Mouse (Mus musculus) embryonic facial prominence, embryonic 11.5 days (tissue): ENCODE results near the gene Fam83e. TPM values are rescaled to one million over a fixed set of nuclear protein-coding genes. Genes with fewer than 3 reads are reported as not detected.

Experiments used
- ATAC-seq: fragments of 200-750 bp; cut with Nextera tagmentation; replicated peaks from 2 replicates; pipeline ENCODE4 v1.8.0; 2017; ENCODE audit warnings: low read depth; ENCODE audit not compliant: insufficient number of reproducible peaks, low FRiP score, low TSS enrichment
- DNase-seq: peaks from one replicate; pipeline ENCODE4 v3.0.0-alpha.2; 2015; ENCODE audit warnings: low spot score
- H3K27ac ChIP-seq: fragments of 300-500 bp; sonication (generic); replicated peaks from 2 replicates; pipeline ENCODE4 v1.5.1; 2014; ENCODE audit warnings: mild to moderate bottlenecking, low read depth, low read length, control low read depth
- H3K27me3 ChIP-seq: fragments of 300-500 bp; sonication (generic); 2 replicates; pipeline ENCODE4 v1.6.1; 2014; ENCODE audit warnings: mild to moderate bottlenecking, low read length, moderate library complexity, mixed read lengths; ENCODE audit not compliant: control insufficient read depth, insufficient read depth
- H3K36me3 ChIP-seq: fragments of 300-500 bp; sonication (generic); replicated peaks from 2 replicates; pipeline ENCODE4 v1.6.1; 2014; ENCODE audit warnings: low read depth, mild to moderate bottlenecking, low read length, moderate library complexity, mixed read lengths; ENCODE audit not compliant: control insufficient read depth, insufficient read depth
- H3K4me1 ChIP-seq: fragments of 300-500 bp; sonication (generic); 2 replicates; pipeline ENCODE4 v1.6.1; 2014; ENCODE audit warnings: low read length, mixed read lengths; ENCODE audit not compliant: control insufficient read depth, insufficient read depth
- H3K4me2 ChIP-seq: fragments of 300-500 bp; sonication (generic); 2 replicates; pipeline ENCODE4 v1.6.1; 2014; ENCODE audit warnings: low read depth, mild to moderate bottlenecking, control low read depth, low read length, moderate library complexity
- H3K4me3 ChIP-seq: fragments of 300-500 bp; sonication (generic); 2 replicates; pipeline ENCODE4 v1.5.1; 2014; ENCODE audit warnings: low read depth, low read length, control low read depth
- H3K9ac ChIP-seq: fragments of 300-500 bp; sonication (generic); replicated peaks from 2 replicates; pipeline ENCODE4 v1.6.1; 2014; ENCODE audit warnings: mild to moderate bottlenecking, control low read depth, low read length
- H3K9me3 ChIP-seq: fragments of 300-500 bp; sonication (generic); replicated peaks from 2 replicates; pipeline ENCODE4 v1.6.1; 2016; ENCODE audit warnings: mild to moderate bottlenecking, low read length, inconsistent platforms, mixed read lengths; ENCODE audit not compliant: control insufficient read depth
- WGBS: fragments of 180-500 bp; shearing (Covaris S2); extraction: QIAGEN DNeasy Blood & Tissue Kit; methylation state at CpG from one replicate; pipeline ENCODE4 v1.1.7; 2014; 5-methylcytosine and 5-hydroxymethylcytosine counted together
- polyA plus RNA-seq: library from polyadenylated mRNA; unstranded; fragments of >200 nt; fragmentation: Nextera tagmentation; extraction: Ambion mirVana; gene quantifications from 2 replicates; pipeline ENCODE4 v1.2.1, GENCODE M21; 2014

Fam83e gene
- polyA plus RNA-seq, 1 experiment from 2014 or later, result 0.21 TPM

DNA sequence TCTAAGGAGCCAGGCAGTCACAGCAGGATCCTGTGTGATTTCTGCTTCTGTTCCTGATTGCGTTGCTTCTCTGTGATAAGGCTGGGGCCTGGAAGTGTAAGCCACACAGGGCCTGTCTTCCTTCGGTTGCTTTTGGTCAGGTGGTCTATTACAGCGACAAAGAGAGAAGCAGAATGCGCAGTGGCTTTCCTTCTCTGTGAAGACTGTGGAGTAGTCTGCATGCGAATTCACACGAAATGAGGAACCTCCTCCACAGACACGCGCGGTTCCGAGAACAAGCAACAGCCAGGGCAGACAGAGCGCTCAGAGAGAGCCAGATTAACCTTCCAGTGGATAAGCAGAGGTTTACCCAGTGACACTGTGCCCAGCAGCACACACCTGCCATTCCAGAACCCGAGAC lies 20.3 kb downstream of the Fam83e start:
- no peak for ATAC-seq
- no peaks in the 10 kb centered on the region for H3K36me3 ChIP-seq
- no peak overlapping the region for H3K4me2 ChIP-seq
- H3K9ac ChIP-seq, result no peak overlapping the region
- DNase-seq, result no peak
- H3K27me3 ChIP-seq, result no peaks in the 10 kb centered on the region
- no peaks in the 10 kb centered on the region; the same call in 1 of the 2 replicates for H3K4me1 ChIP-seq
- no peak overlapping the region for H3K4me3 ChIP-seq
- no peak overlapping the region for H3K27ac ChIP-seq
- no peaks in the 10 kb centered on the region for H3K9me3 ChIP-seq
- WGBS, result 81% methylated on average over 12 of the region's 12 CpGs

DNA sequence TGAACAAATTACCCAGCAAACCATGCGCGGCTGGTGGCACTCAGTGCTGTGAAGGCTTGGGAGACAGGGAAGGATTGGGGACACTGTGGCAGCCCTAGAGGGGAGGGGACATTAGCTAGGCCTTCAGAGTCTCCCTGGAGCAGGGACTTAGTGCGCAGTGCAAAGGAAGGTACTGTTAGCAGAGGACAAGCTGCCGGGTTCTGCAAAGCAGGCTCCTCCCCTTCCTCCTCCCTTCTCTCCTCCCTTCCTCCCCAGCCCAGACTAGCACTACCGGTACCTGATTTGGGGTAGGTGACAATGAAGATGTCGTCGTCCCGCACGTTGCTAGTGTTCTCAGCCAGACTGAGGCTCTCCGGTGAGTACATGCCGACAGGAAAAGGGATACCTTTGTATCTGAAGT lies 20.8 kb downstream of the Fam83e start:
- DNase-seq, result no peak
- WGBS, result 35% methylated on average over 11 of the region's 11 CpGs

DNA sequence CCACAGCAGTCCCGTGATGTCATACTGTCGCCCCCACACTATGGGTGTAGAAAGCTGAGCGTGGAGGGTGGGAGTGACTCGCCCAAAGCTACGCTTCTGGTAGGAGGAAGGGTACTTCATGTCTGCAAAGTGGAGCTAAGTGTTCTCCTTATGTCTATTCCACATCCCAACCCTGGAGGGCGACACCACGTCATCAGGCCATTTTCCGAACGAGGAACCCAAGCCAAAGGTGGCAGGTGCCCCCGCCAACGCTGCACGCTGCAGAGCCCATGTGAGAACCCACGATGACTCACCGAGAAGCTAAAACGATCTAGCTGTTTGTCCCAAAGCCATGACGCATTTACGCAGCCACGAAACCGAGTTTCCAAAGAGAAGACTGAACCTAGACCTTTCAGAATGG lies 21.3 kb downstream of the Fam83e start:
- H3K36me3 ChIP-seq, result no peaks in the 10 kb centered on the region

More for the DNA sequence above, 20.8 kb downstream of the Fam83e start:
- H3K4me2 ChIP-seq, result peak overlapping the region; percentile 33; the same call in 1 of the 2 replicates
- H3K9ac ChIP-seq, result peak overlapping the region; percentile 5; the same call in 1 of the 2 replicates
- H3K36me3 ChIP-seq, result no peaks in the 10 kb centered on the region
- H3K4me3 ChIP-seq, result peak overlapping the region; percentile 14; the same call in 1 of the 2 replicates
- H3K27ac ChIP-seq, result no peak overlapping the region
- no peaks in the 10 kb centered on the region for H3K9me3 ChIP-seq
- no peak for ATAC-seq
- H3K27me3 ChIP-seq, result no peaks in the 10 kb centered on the region
- H3K4me1 ChIP-seq, result no peaks in the 10 kb centered on the region; the same call in 1 of the 2 replicates

DNA sequence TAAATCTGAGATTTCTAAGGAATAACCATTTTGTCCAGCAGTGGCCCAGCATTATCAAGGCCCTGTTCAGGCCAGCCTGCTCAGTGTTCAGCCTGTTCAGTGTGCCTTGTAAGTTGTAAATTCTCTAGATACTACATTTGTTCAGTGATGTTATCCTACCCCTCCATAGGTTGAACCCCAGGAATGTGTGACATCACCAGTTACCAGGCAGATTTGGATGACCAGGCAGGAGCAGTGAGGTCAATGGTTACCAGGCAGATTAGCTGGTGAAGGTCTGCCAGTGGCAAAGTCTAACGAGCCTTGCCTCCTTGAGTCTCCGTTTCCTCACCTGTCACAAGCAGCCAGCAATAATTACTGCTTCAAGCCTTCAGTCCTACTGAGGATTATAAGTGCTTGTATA lies 23.4 kb downstream of the Fam83e start:
- WGBS, result 39% methylated on average over 2 of the region's 2 CpGs
- Histone ChIP-seq H3K9me3 (no peaks in the 10 kb centered on the region), H3K4me2 (no peak overlapping the region), H3K27me3 (no peaks in the 10 kb centered on the region), H3K4me3 (no peak overlapping the region), H3K9ac (no peak overlapping the region), H3K36me3 (no peaks in the 10 kb centered on the region), H3K4me1 (no peaks in the 10 kb centered on the region; the same call in 1 of the 2 replicates), H3K27ac (no peak overlapping the region)
- ATAC-seq, result no peak
- peak; percentile 75 for DNase-seq

More for the DNA sequence above, 21.3 kb downstream of the Fam83e start:
- H3K4me3 ChIP-seq, result peak overlapping the region; percentile 14; the same call in 1 of the 2 replicates
- H3K9ac ChIP-seq, result peak overlapping the region; percentile 5; the same call in 1 of the 2 replicates
- no peaks in the 10 kb centered on the region for H3K9me3 ChIP-seq
- peak overlapping the region; percentile 33; the same call in 1 of the 2 replicates for H3K4me2 ChIP-seq
- DNase-seq (no peak), ATAC-seq (no peak)
- no peaks in the 10 kb centered on the region; the same call in 1 of the 2 replicates for H3K4me1 ChIP-seq
- H3K27me3 ChIP-seq, result no peaks in the 10 kb centered on the region
- 37% methylated on average over 19 of the region's 19 CpGs for WGBS
- no peak overlapping the region for H3K27ac ChIP-seq

DNA sequence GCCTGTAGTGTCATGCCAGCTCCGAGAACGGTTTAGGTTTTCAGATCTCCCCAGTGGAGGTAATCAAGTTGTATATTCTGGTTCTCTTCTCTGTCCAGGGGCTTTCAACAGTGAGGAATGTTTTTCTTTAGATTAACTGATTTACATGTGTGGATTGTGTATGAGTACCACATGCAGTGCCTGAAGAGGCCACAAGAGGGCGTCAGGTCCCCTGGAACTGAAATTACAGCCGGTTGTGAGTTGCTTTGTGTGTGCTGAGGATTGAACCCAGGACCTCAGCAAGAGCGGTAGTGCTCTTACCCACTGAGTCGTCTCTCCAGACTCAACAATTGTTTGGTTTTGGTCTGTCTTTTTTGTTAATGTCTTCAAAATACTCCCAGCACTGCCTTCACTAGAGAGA lies 25.5 kb downstream of the Fam83e start:
- Histone ChIP-seq H3K36me3 (no peaks in the 10 kb centered on the region), H3K9me3 (no peaks in the 10 kb centered on the region), H3K4me2 (no peak overlapping the region), H3K27me3 (no peaks in the 10 kb centered on the region), H3K27ac (no peak overlapping the region), H3K4me1 (no peaks in the 10 kb centered on the region; the same call in 1 of the 2 replicates), H3K4me3 (no peak overlapping the region), H3K9ac (no peak overlapping the region)
- WGBS, result 67% methylated on average over 6 of the region's 6 CpGs
- DNase-seq, result no peak
- ATAC-seq, result no peak

DNA sequence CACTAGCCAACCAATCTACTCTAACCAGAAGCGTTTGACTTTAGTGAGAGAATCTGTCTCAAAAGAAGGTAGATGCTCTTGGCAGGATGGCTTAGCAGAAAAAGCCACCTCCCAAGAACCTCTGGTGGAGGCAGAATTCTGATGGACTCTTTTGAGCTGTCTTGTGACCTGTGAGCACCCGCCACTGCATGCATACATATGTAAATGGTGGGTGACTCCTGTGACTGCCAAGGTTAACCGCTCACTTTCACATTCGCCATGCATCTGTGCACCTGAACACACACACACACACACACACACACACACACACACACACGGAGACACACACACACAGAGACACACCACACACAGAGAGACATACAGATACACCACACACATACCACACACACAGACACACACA lies 26.4 kb downstream of the Fam83e start:
- H3K27ac ChIP-seq, result no peak overlapping the region
- H3K27me3 ChIP-seq, result no peaks in the 10 kb centered on the region
- H3K9ac ChIP-seq, result no peak overlapping the region
- no peaks in the 10 kb centered on the region for H3K36me3 ChIP-seq
- H3K4me1 ChIP-seq, result no peaks in the 10 kb centered on the region
- DNase-seq, result no peak
- ATAC-seq, result no peak
- 86% methylated on average over 5 of the region's 5 CpGs for WGBS
- no peaks in the 10 kb centered on the region for H3K9me3 ChIP-seq
- no peak overlapping the region for H3K4me3 ChIP-seq
- H3K4me2 ChIP-seq, result no peak overlapping the region

DNA sequence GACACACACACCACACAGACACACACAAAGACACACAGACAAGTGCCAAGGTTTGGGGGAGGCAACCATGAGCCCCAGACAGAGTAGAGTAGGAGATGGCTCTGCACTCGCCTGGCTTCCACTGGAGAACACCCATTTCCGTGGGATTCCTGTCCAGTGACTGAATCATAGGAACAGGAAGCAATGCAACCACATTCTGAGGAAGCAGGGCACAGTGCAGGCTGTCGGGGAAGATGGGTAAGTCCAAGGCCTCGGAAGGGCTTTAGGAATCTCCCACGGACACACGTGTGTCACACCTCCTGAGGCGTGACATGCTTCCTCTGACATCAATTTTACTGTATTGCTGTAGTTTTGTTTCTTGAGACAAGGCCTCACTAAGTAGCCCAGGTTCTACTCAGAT lies 27.1 kb downstream of the Fam83e start:
- Histone ChIP-seq H3K4me3 (no peak overlapping the region), H3K27ac (no peak overlapping the region), H3K4me2 (no peak overlapping the region), H3K27me3 (no peaks in the 10 kb centered on the region), H3K4me1 (no peaks in the 10 kb centered on the region), H3K9me3 (no peaks in the 10 kb centered on the region), H3K9ac (no peak overlapping the region), H3K36me3 (no peaks in the 10 kb centered on the region)
- DNase-seq, result no peak
- WGBS, result 83% methylated on average over 7 of the region's 7 CpGs
- no peak for ATAC-seq

DNA sequence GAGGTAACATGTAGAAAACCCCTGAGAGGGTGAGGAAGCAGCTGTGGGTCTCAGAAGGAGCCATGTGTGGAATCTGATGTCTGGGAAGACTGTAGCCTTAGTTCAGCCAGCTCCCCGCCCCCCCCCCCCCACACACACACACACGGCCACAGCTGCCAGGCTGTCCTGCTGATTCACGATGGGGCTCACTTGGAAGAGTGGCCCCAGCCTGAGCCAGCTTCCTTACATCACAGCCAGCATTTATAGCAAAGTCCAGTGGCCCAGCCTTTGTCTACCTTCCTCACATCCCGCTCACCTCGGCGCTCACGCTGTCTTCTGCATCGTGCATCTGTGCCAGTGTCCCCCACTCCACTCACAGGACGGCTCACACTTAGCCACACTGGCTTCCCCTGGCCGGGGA lies 28.4 kb downstream of the Fam83e start:
- H3K27me3 ChIP-seq, result no peaks in the 10 kb centered on the region
- no peak for DNase-seq
- H3K36me3 ChIP-seq, result no peaks in the 10 kb centered on the region
- no peak overlapping the region for H3K4me3 ChIP-seq
- H3K27ac ChIP-seq, result no peak overlapping the region
- ATAC-seq, result no peak
- H3K4me2 ChIP-seq, result no peak overlapping the region
- H3K9me3 ChIP-seq, result no peaks in the 10 kb centered on the region
- 58% methylated on average over 9 of the region's 10 CpGs for WGBS
- no peak overlapping the region for H3K9ac ChIP-seq
- H3K4me1 ChIP-seq, result no peaks in the 10 kb centered on the region
